Mouse (Mus musculus): ENCODE data around the gene Krtap8-1. TPM values are rescaled to one million over a fixed set of nuclear protein-coding genes. Genes with fewer than 3 reads are reported as not detected.
A peak's percentile ranks its signal among the peaks of the same experiment; 100 is the strongest.

Krtap8-1 gene
- total and polyA plus RNA-seq, 2 experiments from 2014 or later: not detected

GRCm38 (mm10) chr16:89495394-89496153 lies 7.8 kb upstream of the Krtap8-1 start:
- 0 out of 2 replicates have a peak, but pooled peaks have one; percentile 21 for ATAC-seq
- Histone ChIP-seq H3K4me2 (ENCODE audit: low read depth, low read length) (no peak overlapping the region), H3K27ac (no peak overlapping the region), H3K9ac (replicated peaks; ENCODE audit: low read length) (no peak overlapping the region), H3K9me3 (ENCODE audit: low read length) (no peaks in the 10 kb centered on the region; the same call in 1 of the 2 replicates), H3K4me1 (ENCODE audit: insufficient read depth, low read length) (0 out of 2 replicates have a peak, but pooled peaks cover 3% of the 10 kb centered on the region), H3K4me3 (ENCODE audit: low read length) (no peak overlapping the region), H3K36me3 (ENCODE audit: insufficient read depth, low read length) (no peaks in the 10 kb centered on the region), H3K27me3 (ENCODE audit: insufficient read depth, low read length) (no peaks in the 10 kb centered on the region)
- TF ChIP-seq CTCF (IDR thresholded peaks at IDR 0.05; ENCODE audit: low read depth): no peak
- DNase-seq (ENCODE audit: low spot score): peak; percentile 31
- WGBS: 75% methylated on average over 7 of the region's 7 CpGs

- H3K4me2 ChIP-seq (ENCODE audit: low read depth, low read length): no peak overlapping the region
- no peaks in the 10 kb centered on the region for H3K27me3 ChIP-seq (ENCODE audit: insufficient read depth, low read length)
- no peak for DNase-seq (ENCODE audit: low spot score)
- ATAC-seq: no peak; the same call in 1 of the 2 replicates
- no peaks in the 10 kb centered on the region for H3K36me3 ChIP-seq (ENCODE audit: insufficient read depth, low read length)
- WGBS: 90% methylated on average over 12 of the region's 12 CpGs
- H3K4me1 ChIP-seq (ENCODE audit: insufficient read depth, low read length): no peaks in the 10 kb centered on the region
- H3K27ac ChIP-seq: no peak overlapping the region
- H3K9ac ChIP-seq (replicated peaks; ENCODE audit: low read length): no peak overlapping the region
- no peak overlapping the region for H3K4me3 ChIP-seq (ENCODE audit: low read length)
- TF ChIP-seq CTCF (IDR thresholded peaks at IDR 0.05; ENCODE audit: low read depth): no peak
- H3K9me3 ChIP-seq (ENCODE audit: low read length): no peaks in the 10 kb centered on the region
Measured at GRCm38 (mm10) chr16:89477679-89478314, 10.0 kb downstream of the Krtap8-1 start.

DNA sequence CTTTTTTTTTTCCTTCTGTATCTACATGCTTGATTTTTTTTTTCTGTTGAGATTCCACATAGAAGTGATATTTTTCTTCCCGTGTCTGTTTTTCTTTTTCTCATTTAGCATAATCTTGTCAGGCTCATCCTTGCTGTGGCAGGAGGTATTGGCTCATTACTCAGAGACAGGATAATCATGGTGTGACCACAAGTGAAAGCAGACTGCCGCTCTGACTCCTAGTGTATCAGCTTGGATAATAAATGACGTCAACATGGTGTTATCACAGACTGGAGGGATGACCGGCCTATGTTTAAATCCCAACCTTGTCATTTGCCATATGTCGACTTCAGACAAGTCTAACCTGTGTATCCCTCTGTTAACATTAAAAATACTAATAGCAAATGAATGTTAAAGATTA lies 26.6 kb downstream of the Krtap8-1 start:
- Histone ChIP-seq H3K36me3 (ENCODE audit: insufficient read depth, low read length) (no peaks in the 10 kb centered on the region), H3K4me2 (ENCODE audit: low read depth, low read length) (no peak overlapping the region), H3K27me3 (ENCODE audit: insufficient read depth, low read length) (no peaks in the 10 kb centered on the region), H3K27ac (no peak overlapping the region), H3K4me1 (ENCODE audit: insufficient read depth, low read length) (no peaks in the 10 kb centered on the region), H3K9me3 (ENCODE audit: low read length) (no peaks in the 10 kb centered on the region), H3K9ac (replicated peaks; ENCODE audit: low read length) (no peak overlapping the region), H3K4me3 (ENCODE audit: low read length) (no peak overlapping the region)
- peak; percentile 40; the same call in 1 of the 2 replicates for ATAC-seq
- no peak for DNase-seq (ENCODE audit: low spot score)
- WGBS: 67% methylated on average over 5 of the region's 5 CpGs
- no peak for TF ChIP-seq CTCF (IDR thresholded peaks at IDR 0.05; ENCODE audit: low read depth)

Other genes starting within 250 kb of the Krtap8-1 start
- not detected in 2 replicates for gene Krtap21-1, start 84.1 kb downstream of the Krtap8-1 start, total RNA-seq (2014; rRNA removed)
- not detected in 2 replicates for gene Krtap21-1, start 84.1 kb downstream of the Krtap8-1 start, polyA plus RNA-seq (2015; fragmentation: Nextera tagmentation; extraction: Ambion mirVana)
- gene Krtap6-2, start 67.8 kb downstream of the Krtap8-1 start, total RNA-seq (2014; rRNA removed): not detected in 2 replicates
- not detected in 2 replicates for gene Krtap6-2, start 67.8 kb downstream of the Krtap8-1 start, polyA plus RNA-seq (2015; fragmentation: Nextera tagmentation; extraction: Ambion mirVana)
- gene Krtap7-1, start 20.4 kb upstream of the Krtap8-1 start, total RNA-seq (2014; rRNA removed): 0.47 and 6.7 TPM in 2 replicates
- 0.25 TPM in 1 of 2 replicates, not detected in the other for gene Krtap7-1, start 20.4 kb upstream of the Krtap8-1 start, polyA plus RNA-seq (2015; fragmentation: Nextera tagmentation; extraction: Ambion mirVana)
- gene Krtap11-1, start 83.2 kb upstream of the Krtap8-1 start, total RNA-seq (2014; rRNA removed): not detected in 2 replicates
- not detected in 2 replicates for gene Krtap11-1, start 83.2 kb upstream of the Krtap8-1 start, polyA plus RNA-seq (2015; fragmentation: Nextera tagmentation; extraction: Ambion mirVana)

Data from hindbrain, postnatal 0 days (tissue).